Mouse (Mus musculus) brown adipose tissue, adult 24 weeks (tissue): ENCODE data around the gene L3mbtl3. TPM values are rescaled to one million over a fixed set of nuclear protein-coding genes. Genes with fewer than 3 reads are reported as not detected.

Source experiments
- H3K27ac ChIP-seq: fragments of 200-500 bp; replicated peaks from 2 replicates; pipeline ENCODE4 v1.5.1; 2012; ENCODE audit warnings: low read depth, mild to moderate bottlenecking, low read length
- H3K4me1 ChIP-seq: fragments of 200-500 bp; 2 replicates; pipeline ENCODE4 v1.6.1; 2012; ENCODE audit warnings: low read length, mixed read lengths; ENCODE audit not compliant: control insufficient read depth, insufficient read depth, insufficient read length
- H3K4me3 ChIP-seq: fragments of 200-500 bp; 2 replicates; pipeline ENCODE4 v1.5.1; 2012; ENCODE audit warnings: low read depth, mild to moderate bottlenecking, low read length, moderate library complexity; ENCODE audit not compliant: insufficient read depth
- polyA plus RNA-seq: library from polyadenylated mRNA; stranded (reverse); fragments of >200 nt; gene quantifications from 2 replicates; pipeline ENCODE4 v1.2.4, GENCODE M21; 2012; ENCODE audit not compliant: missing spikeins, insufficient read depth, insufficient read length

Gene L3mbtl3
- polyA plus RNA-seq, 1 experiment = 5.2 TPM

DNA sequence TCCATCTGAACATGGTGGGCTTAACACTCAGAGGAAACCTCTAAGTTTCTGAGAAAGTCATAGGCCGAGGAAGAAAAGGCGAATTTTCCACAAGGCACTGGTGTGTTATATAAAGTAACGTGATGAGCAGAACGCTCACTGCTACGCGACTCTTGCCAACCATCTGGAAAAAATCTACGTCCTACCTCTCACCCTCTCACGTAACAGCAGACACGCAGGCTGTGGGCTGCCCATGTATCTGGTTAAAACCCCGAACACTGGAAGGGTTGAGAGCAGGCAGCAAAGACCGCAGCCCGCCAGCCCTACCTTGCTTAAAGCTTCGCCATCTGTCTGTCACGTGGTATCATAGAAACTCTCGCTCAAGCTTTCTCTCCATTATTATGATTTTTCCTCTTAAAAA, 61.4 kb downstream of the L3mbtl3 start:
- H3K4me1 ChIP-seq = no peaks in the 10 kb centered on the region
- no peak overlapping the region for H3K4me3 ChIP-seq
- H3K27ac ChIP-seq = no peak overlapping the region

DNA sequence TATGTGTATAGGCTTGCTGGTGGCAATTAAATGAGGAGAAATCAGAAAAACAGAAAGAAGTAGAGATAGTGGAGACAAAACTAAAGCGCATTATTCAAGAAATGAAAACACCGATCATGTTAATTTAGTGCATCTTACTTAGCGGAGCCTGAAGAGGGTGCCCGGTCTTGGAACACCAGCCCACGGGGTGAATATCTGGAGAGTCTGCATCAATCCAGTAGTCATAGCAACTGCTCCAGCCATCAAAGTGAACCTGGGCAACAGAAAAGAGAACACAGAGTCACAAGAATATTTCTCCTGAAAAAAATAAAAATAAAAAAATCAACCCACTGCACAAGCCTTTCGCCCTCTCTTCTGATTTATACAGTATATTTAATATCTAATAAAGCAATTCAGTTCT, 72.3 kb downstream of the L3mbtl3 start:
- H3K27ac ChIP-seq = no peak overlapping the region
- H3K4me1 ChIP-seq = no peaks in the 10 kb centered on the region
- H3K4me3 ChIP-seq = no peak overlapping the region

DNA sequence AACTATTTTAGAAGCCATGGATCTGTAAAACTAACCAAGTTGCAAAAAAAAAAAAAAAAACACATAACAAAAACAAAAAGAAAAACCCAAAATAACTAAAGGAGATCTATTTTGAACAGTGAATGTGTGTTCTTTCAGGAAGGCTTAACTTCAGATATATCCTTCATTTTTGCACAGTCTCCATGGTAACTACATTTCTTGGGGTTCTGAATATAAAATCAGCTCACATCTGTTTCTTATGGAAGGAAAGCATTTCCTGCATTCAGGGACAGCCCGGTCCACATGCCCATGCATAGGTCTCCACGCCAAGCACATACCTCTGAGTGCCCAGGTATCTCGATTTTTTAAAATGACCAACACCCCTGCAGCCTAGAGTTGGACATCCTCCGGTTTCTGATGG, 73.4 kb downstream of the L3mbtl3 start:
- H3K4me1 ChIP-seq = no peaks in the 10 kb centered on the region
- no peak overlapping the region for H3K27ac ChIP-seq
- H3K4me3 ChIP-seq = no peak overlapping the region

DNA sequence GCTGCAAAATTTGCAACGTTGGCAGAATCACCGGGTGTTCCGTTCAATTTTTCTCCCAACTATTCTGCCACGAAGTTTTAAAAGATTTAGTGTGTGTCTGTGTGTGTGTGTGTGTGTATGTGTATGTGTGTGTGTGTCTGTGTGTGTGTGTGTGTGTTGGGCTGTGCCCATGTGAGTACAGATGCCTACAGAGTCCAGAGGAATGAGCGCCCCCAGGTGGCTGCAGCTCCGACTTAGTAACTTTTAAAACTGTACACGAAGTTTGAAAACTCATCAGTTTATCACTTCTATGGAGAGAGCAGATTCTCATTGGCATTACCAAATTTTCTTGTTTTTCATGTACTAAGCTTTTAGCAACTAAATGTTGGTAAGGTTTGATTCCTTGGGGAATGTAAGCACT, 78.1 kb downstream of the L3mbtl3 start:
- Histone ChIP-seq H3K27ac (no peak overlapping the region), H3K4me1 (no peaks in the 10 kb centered on the region)

DNA sequence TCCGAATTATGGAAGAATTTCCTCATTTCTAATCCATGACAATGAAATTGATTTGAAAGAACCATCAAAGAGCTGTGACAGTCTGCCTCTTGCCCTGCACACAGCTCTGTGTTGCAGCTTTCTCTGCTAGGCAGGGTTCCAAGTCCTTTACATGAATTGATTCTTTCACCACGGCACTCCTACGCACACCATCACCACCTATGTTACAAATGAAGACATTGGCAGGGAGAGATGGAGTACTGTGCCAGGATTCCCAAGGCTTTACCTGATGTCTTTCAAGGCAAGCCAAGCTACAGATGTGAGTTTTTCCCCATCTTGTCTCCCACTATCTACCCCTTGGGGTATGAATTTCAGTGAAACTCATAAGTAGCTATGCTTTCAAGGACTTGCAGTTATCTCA, 78.6 kb downstream of the L3mbtl3 start:
- Histone ChIP-seq H3K4me3 (no peak overlapping the region), H3K4me1 (no peaks in the 10 kb centered on the region), H3K27ac (no peak overlapping the region)

More for the DNA sequence above, 78.1 kb downstream of the L3mbtl3 start:
- no peak overlapping the region for H3K4me3 ChIP-seq

DNA sequence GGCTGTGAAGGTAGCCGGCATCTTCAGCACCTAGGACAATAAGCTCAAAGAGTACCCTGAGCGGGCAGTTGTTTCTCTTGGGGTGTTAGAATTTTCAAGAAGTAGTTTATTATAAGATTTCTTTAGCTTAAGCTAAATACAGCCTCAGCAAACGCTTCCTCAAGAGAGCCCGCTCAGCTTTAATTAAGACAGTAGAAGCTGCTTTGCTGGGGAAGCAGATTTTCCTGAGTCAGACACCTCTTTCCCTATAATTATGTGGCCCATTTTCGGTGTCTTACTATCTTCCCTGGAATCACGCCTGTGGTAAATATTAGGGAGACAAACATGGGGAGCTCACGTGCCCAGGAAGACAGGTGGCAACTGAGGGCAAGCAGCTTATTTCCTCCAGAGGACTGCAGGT, 88.6 kb downstream of the L3mbtl3 start:
- Histone ChIP-seq H3K27ac (no peak overlapping the region), H3K4me1 (no peaks in the 10 kb centered on the region), H3K4me3 (no peak overlapping the region)

DNA sequence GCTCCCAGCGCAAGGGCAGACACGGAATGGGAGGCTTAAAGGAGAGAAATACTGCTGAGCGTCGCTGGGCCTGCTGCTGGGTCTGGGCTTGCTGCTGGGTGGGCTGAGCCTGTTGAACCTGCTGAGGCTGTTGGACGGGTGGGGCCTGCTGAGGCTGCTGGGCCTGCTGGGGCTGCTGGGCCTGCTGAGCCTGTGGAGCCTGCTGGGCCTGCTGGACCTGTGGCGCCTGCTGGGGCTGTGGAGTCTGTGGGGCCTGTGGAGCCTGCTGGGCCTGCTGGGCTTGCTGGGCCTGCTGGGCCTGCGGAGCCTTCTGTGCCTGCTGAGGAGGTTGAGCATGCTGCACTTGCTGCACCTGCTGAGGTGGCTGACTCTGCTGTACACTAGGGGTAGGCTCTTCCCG, 95.8 kb downstream of the L3mbtl3 start:
- Histone ChIP-seq H3K27ac (no peak overlapping the region), H3K4me1 (no peaks in the 10 kb centered on the region), H3K4me3 (no peak overlapping the region)

DNA sequence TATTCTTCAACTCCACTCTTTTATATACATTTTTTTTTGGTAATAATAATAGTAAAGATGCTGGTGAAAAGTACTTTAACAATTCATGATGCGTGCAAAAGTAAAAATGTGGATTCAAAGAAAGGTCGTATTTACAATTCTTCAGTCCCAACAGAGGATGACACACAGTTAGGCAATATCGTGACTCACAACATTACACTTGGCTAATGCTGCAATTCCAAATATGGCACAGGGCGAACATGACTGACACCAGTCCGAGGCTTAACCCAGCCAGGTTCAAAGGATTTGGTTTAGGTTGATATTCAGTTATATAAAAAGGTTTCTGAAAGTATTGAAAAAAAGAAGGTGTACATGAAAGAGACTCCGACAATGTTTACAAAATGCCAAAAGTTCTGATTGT, 100.4 kb downstream of the L3mbtl3 start:
- Histone ChIP-seq H3K27ac (no peak overlapping the region), H3K4me1 (no peaks in the 10 kb centered on the region), H3K4me3 (no peak overlapping the region)

DNA sequence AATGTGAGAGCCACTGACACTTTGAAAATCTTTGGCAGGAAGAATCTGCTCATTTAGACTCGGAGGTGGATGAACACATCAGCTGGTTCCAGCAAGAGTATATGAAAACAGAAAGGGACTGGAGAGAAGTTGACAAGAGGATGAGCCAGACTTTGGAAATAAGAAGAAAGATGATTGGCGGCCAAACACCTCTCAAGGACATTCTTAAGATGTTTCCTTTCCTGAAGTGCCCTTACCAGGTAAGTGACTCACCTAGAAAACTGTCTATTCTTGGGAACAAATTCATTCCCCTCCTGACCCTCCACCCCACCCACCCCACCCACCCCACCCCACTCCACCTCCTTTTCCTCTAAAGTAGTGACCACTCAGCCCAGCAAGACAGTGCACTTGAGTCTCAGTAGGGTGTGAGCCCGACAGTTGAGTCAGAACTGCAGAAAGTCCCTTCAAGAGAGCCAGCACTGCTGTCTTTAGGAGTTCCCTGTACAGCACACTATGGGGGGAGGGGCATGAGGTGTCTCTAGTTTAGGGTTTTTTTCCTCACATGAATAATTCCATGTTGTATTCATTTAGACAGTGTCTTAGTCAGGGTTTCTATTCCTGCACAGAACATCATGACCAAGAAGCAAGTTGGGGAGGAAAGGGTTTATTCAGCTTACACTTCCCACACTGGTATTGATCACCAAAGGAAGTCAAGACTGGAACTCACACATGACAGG, 111.9 kb downstream of the L3mbtl3 start:
- H3K4me1 ChIP-seq = no peaks in the 10 kb centered on the region
- no peak overlapping the region for H3K4me3 ChIP-seq
- no peak overlapping the region for H3K27ac ChIP-seq

DNA sequence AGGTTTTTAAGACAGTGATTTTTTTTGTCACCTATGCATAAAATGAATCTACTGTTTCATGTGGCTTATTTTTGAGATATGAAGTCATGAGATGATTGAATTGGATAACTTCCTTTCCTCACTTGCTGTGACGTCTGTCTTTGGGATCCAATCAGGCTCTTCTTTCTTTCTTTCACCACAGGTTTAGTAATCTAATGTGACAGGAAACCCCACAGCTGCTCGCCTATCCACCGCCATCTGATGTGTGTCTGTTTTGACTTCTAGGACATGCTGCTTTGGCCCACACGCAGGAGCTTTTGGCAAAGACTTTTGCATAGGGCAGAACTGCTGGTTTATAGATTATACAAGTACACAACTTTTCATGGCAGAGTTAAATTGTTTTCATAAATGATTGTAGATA, 115.9 kb downstream of the L3mbtl3 start:
- H3K4me3 ChIP-seq = no peak overlapping the region
- no peaks in the 10 kb centered on the region for H3K4me1 ChIP-seq
- H3K27ac ChIP-seq = no peak overlapping the region

DNA sequence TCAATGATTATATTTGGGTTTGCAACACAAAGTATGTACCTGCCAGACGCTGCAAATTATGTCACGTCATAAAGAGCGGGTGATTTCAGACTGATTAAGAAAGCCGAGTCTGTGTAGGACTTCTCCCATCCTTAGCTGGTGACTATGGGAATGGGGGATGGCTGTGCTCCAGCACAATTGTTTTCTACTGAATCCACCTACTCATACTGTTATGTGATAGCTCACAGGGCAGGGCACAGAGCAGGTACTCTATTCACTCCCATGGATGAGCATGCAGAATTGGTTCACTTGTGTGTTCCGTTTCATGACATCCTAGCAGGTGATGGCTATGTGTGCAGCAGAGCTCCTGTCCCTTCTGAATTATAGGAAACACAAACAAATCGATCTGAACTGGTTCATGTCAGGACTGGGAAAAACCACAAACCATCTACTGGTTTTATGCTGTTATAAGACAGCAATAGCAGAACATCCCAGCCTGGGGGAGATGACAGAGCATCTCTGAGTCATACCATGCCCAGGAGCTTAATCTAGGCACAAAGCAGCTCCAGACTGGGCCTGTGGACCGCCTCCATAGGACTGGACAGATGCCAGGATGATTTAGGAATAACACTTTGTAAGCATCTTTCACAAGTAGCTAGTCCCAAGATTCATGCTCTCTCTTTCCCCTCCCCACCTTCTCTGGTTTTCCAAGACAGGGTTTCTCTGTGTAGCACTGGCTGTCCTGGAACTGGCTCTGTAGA, 126.2 kb downstream of the L3mbtl3 start:
- Histone ChIP-seq H3K4me3 (no peak overlapping the region), H3K27ac (no peak overlapping the region), H3K4me1 (no peaks in the 10 kb centered on the region)

DNA sequence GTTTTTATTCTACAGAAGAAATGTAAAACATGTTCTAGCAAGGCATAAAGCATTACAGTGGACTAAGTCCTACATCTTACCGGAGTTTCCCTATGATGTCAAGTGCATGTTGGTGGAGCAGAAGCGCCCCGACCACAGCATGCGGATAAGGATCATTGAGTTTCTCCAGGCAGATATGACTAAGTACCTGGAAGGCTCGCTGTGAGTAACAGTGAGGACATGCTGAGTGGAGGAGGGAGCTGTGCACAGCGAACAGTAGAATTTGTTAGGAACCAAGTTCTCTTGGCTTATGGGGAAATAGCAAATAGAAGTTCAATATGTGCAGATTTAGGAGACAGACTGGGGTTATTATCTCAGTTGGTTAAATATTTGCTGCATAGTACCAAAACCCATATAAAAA, 131.3 kb downstream of the L3mbtl3 start:
- Histone ChIP-seq H3K4me1 (no peaks in the 10 kb centered on the region), H3K4me3 (no peak overlapping the region), H3K27ac (no peak overlapping the region)

DNA sequence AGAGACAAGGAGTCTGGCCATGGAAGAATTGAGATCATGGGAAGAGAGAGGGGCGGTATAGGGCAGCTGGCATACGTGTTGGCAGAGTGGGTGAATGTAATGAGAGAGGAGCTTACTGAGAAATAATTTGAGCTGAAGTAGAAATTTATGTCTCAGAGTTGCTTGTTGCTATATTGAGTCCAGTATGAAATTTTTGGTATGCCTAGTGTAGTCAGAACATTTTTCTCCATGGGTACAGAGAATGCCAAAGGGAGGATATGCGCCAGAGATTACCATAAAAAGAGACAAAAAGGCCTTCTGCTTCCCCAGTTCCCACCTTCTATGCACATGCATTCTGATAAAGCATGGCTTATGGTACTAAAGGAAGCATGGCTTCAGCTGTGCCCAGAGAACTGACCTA, 132.6 kb downstream of the L3mbtl3 start:
- no peak overlapping the region for H3K4me3 ChIP-seq
- H3K4me1 ChIP-seq = no peaks in the 10 kb centered on the region

DNA sequence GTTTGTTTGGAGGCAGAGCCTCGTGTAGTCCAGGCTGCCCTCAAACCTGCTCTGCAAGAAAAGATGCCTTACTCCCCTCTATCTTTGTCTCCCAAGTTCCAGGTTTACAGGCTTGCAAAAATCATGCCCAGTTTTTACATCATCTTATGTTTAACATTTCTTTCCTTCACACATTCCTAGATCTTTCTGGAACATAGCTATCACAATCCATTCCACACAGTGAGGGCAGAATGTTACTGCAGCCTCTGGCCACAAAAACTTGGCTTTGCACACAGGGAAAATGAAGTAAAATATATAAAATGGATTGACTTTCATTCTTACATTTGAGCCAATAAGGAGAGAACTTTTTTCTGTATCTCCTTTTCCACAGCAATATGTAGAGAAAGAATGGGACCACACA, 136.7 kb downstream of the L3mbtl3 start:
- no peak overlapping the region for H3K4me3 ChIP-seq
- H3K4me1 ChIP-seq = no peaks in the 10 kb centered on the region
- no peak overlapping the region for H3K27ac ChIP-seq

More for the DNA sequence above, 132.6 kb downstream of the L3mbtl3 start:
- no peak overlapping the region for H3K27ac ChIP-seq

DNA sequence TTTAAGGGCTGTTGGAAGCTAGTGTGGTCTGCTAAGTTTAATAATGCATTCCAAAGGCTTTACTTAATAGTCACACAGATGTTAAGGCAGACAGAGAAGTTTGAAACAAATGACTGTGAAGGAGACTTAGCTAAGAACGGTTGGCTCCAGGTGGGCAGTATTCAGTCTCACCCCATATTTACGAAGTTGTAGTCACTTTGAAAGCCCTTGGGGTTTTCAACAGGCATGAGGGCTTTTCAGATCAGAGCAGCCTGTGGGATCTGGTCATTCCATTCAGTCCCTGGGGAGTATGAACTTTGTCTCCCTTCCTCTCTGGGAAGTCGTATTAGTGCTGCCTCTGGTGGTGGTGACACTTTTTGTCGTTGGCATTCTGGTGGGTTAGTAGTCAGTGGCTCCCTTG, 137.2 kb downstream of the L3mbtl3 start:
- no peak overlapping the region for H3K4me3 ChIP-seq
- H3K27ac ChIP-seq = no peak overlapping the region
- no peaks in the 10 kb centered on the region for H3K4me1 ChIP-seq

DNA sequence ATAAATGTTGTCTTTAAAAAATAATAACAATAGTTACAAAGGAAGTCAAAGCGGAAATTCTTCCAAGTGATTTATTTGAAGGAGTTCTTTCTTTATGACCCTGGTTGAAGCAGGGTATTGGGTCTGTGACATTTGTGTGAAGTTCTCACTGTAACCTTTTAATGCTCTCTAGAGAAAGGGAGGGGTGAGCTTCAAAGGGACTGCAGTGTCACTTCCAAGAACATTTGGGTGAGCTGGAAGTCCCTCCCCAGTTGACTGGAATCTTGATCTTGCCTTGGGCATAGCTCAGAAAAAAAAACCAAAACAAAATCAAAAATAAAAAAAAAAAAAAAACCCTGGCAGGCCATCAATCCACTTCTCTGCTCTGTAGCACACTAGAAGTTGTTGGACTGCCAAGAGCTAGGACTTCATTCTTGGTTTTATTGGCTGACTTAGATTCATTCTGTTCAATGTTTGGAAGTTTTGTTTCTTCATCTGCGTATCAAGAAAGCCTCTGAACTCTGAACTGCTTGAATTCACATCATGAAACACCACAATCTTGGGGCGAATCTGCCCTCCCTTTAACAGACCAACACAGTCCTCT, 143.6 kb downstream of the L3mbtl3 start:
- H3K27ac ChIP-seq = no peak overlapping the region
- no peak overlapping the region for H3K4me3 ChIP-seq
- no peaks in the 10 kb centered on the region for H3K4me1 ChIP-seq
